Mouse (Mus musculus): Measurements from ENCODE around the gene Cdc34.

Cdc34 gene

DNA sequence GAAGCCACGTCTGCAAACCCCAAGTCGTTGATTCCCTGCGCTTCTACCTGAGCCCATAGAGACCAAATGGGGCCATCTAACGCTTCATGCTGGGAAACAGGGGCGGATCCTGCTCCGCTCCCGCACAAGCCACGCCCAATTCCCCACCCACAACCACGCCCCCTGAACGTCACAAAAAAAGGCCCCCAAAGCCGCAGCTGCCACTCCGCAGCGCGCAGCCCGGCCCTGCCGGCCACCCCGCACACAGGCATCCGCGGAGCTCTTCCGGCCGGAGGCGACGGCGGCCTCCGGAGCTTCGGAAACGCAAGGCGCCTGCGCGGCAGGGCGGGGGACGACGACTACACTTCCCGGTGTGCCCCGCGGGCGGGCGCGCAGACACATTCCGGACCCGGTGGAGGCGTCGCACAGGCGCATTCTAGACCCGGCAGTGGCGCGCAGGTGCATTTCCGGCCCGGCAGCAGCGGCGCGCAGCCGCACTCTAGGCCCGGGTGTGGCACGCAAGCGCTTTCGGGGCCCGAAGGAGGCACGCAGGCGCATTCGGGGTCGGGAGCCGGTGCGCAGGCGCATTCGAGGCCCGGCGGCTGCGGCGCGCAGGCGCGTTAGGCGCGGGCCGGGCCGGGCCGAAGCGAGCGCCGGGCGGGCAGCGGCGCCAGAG lies at the start of gene Cdc34:
TSS of gene Cdc34 (plus strand) at position 605 of the 655 bp plus-strand sequence.
- DNase-seq (ENCODE audit: low read depth), result peak; percentile 97

GRCm38 (mm10) chr10:79633006-79633777 lies 48.8 kb upstream of the Cdc34 start:
- DNase-seq (ENCODE audit: low read depth), result peak; percentile 69

DNA sequence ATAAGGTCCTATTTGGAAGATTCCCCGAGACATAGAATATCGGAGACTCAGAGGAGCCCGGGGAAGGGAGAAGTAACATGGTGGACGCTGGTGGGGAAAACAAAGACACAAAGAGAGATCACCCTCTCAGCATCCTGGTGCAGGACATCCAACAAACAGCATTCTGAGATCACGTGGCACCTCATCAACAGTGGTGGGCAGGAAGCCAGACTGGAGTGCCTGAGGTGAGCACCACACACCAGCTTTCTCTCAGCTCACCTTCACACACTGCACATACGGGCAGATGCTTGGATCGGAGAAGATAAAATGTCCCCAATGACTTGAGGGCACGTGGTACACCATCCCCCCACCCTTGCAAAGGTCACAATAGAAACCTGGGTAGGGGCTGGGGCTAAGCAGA lies 45.7 kb upstream of the Cdc34 start:
- no peak for DNase-seq (ENCODE audit: low read depth)

DNA sequence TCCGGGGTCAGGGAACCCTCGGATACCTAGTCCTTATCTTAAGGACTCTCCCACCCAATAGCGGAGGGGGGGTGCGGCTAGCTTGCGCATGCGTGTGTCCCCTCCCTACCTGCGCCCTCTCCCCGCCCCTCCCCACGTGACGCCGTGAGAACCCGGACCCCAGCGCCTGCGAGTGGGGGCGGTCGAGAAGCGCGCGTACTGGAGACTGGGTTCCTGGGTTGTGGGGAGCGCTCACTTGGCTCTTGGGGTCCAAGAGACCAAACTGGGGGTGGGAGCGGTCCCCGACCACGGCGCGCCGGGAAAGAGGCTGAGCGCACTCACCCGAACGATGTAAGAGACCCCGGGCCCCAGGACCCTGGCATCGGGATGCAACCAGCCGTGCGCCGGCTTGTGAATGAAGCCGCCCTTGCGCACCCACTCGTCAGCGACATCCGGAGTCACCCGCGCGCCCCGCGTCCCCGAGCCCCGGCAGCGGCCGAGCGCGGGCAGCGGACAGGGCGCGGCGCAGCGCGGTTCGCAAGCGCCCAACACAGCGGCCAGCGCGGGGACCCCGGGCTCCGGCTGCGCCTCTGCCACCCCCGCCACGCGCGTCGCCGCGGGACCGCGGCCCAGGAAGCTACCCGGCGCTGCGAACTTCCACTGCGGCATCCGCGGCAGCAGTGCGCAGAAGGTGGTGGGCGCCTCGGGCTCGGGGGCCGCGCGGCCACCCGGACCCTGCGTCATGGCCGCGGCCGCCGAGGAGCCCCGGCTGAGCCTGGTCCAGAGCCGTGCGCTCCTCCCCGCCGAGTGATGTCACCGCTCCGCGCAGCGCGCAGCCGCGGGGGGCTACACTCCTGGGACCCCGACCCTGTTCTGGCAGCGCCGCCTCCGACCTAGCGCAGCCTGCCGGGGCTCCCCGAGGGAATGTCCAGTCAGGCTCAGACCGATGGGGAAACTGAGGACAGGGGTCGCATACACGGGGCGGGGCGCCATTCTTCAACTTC lies 44.6 kb upstream of the Cdc34 start, which contains the start of gene Shc2:
TSS of gene Shc2 (minus strand) at position 791 of the 983 bp plus-strand sequence.
- DNase-seq (ENCODE audit: low read depth), result no peak

GRCm38 (mm10) chr10:79638486-79639204 lies 43.4 kb upstream of the Cdc34 start:
- no peak for DNase-seq (ENCODE audit: low read depth)

DNA sequence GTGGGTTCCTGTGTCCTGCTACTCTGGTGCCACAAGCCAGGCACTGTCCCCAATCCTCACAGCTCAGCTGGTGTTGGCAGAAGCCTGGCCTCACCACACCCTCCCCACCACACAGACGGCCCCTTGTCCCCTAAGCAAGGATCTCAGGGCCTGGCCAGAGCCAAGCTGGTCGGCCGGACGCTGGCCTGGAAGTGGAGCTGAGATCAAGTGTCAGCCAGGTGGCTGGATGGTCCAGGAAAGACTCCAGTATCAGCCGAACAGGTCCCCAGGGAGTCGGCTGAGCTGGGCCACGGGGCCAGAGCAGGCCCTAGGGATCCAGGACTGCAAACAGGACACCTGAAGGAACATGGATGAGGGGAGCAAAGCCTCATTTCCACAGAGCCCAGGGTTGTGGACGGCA lies 36.3 kb upstream of the Cdc34 start, which contains the start of gene Odf3l2:
TSS of gene Odf3l2 (minus strand) at position 28 of the 400 bp plus-strand sequence.
- DNase-seq (ENCODE audit: low read depth), result no peak

- peak; percentile 46 for DNase-seq (ENCODE audit: low read depth)
These were observed 32.8 kb upstream of the Cdc34 start for GRCm38 (mm10) chr10:79649070-79649751.

DNA sequence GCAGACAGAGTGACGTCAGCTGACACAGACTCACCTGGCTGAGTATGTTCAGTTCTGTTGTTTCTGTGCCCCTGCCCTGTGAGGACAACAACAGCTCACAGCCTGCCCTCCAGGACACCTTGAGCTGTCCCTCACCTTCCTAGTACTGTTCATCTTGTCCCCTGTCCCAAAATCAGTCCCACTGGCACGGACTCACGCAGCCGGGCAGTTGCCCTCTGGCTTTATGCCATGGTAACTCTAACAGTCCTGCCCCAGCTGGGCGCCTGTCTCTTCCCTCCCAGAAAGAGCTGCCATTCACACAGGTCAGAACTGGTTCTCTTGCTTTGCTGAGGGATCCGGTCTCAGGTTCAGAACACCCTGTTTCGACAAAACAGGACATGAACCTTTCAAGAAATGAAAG lies 29.2 kb upstream of the Cdc34 start:
- no peak for DNase-seq (ENCODE audit: low read depth)

DNA sequence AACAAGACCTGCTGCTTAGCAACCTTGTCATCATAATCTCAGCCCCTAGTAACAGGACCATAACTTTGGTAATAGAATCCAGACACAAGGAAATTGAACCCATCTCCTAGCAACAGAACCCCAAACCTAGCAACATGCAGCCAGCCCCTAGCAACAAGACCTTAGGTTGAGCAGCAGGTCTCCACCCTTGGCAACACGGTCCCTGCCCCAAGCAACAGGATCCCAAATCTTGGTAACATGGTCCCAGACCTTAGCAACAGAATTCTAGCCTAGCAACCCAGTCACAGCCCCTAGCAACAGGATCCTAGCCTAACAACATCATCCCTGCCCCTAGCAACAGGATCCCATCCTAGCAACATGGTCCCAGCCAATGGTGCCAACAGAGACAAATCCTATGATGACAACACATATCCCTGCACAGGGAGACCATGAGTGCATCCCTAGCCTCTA lies 27.0 kb upstream of the Cdc34 start:
- no peak for DNase-seq (ENCODE audit: low read depth)

DNA sequence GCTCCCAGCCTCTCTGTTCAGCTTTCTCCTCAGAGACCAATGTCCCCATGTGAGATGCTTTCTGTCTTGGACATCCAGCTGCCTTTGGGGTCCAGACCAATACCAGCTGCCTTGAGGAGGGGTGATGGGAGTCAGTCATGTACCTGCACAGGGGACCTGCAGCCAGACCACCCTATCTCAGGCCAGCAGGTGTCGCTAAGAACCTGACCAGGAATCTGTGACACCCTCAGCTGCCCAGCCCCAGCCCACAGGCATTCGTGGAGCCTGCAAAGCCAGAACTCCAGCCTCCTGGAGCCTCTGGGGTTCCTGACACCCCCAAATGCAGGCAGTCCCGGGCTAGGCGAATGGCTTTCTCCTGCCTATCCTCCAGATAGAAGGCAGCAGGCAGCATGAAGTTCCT lies 23.2 kb upstream of the Cdc34 start:
- DNase-seq (ENCODE audit: low read depth), result no peak

DNA sequence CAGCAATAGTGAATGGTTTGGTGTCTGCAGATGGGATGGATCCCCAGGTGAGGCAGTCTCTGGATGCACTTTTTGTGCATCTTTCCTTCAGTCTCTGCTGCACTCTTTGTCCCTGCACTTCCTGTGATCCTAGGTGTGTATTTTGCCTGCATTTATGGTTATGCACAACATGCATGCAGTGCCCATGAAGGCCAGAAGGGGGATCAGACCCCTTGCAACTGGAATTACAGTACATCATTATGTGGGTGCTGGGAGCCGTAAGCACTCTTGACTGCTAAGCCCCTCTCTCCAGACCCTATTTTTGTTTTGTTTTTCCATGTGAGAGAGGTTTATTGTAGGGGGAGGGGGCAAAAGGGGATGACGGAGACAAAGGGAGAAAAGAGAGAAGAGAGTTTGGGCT lies 21.7 kb upstream of the Cdc34 start:
- DNase-seq (ENCODE audit: low read depth), result no peak

DNA sequence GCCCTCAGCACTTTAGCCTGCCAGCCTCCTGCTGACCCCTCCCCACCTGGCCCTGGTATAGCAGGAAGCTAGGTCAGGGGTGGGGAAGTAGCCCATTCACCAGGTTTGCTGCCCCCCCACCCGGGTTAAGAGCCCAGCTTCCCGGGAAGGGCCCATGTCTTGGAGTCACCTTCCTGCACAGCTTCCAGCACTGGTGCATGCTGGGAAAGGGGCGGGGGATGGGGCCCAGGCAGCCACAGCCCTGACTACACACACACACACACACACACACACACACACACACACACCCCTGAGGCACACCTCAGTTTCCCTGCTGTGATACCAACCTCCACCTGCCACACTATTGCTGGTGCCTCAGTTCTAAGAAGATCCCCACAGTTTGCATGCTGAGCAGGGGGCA lies 20.1 kb upstream of the Cdc34 start:
- DNase-seq (ENCODE audit: low read depth), result no peak

GRCm38 (mm10) chr10:79664131-79664665 lies 17.8 kb upstream of the Cdc34 start, which contains the start of gene Madcam1:
TSS of gene Madcam1 (plus strand) at chr10:79664559.
- no peak for DNase-seq (ENCODE audit: low read depth)

- DNase-seq (ENCODE audit: low read depth), result no peak
These were observed 16.9 kb upstream of the Cdc34 start for GRCm38 (mm10) chr10:79665051-79665450.

DNA sequence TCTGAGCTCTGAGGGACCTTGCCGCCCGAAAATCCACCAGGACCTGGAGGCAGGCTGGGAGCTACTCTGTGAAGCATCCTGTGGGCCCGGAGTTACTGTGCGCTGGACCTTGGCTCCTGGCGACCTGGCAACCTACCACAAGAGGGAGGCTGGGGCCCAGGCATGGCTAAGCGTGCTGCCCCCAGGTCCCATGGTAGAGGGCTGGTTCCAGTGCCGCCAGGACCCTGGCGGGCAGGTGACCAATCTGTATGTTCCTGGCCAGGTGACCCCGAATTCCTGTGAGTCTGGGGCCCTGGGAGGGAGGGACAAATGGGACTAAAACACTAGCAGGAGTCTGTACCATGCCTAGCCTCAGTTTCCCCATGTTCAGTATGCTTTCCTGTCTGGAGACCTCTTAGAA lies 15.5 kb upstream of the Cdc34 start:
- no peak for DNase-seq (ENCODE audit: low read depth)

DNA sequence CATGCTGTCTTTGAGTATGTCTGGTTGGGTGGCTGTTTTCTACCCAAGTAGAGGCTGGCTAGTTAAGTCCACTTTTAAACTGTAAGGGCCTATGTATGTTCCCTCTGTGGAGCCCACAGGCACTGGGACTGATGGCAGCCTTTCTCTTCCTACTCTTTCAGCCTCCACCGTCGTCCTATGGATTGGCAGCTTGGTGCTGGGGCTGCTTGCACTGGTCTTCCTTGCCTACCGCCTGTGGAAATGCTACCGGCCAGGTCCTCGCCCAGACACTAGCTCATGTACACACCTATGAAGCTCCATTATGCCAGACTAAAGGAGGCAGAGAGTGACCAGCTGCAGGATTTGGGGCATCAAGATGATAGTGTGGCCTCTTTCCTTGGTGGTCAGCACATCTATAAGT lies 13.9 kb upstream of the Cdc34 start:
- no peak for DNase-seq (ENCODE audit: low read depth)

GRCm38 (mm10) chr10:79668771-79669575 lies 13.0 kb upstream of the Cdc34 start, which contains the start of gene Tpgs1:
TSS of gene Tpgs1 (plus strand) at chr10:79669369.
- DNase-seq (ENCODE audit: low read depth), result peak; percentile 89

GRCm38 (mm10) chr10:79669576-79670057 lies 12.4 kb upstream of the Cdc34 start:
- no peak for DNase-seq (ENCODE audit: low read depth)
